Mouse (Mus musculus) thymus, adult 2 months (tissue): Measurements from ENCODE around the gene Scube2. TPM values are rescaled to one million over a fixed set of nuclear protein-coding genes. Genes with fewer than 3 reads are reported as not detected.

Experiments
- DNase-seq: peaks from one replicate; pipeline ENCODE4 v3.0.0; 2021
- H3K27ac ChIP-seq: fragments of 200-500 bp; 2 replicates; pipeline ENCODE4 v1.5.1; 2012; ENCODE audit warnings: low read length, control low read depth; ENCODE audit not compliant: control insufficient read depth, insufficient read depth
- H3K27me3 ChIP-seq: fragments of 200-500 bp; 2 replicates; pipeline ENCODE4 v1.6.1; 2012; ENCODE audit warnings: mild to moderate bottlenecking, low read length, moderate library complexity, mixed read lengths; ENCODE audit not compliant: control insufficient read depth, insufficient read depth
- H3K36me3 ChIP-seq: fragments of 200-500 bp; 2 replicates; pipeline ENCODE4 v1.6.1; 2012; ENCODE audit warnings: mild to moderate bottlenecking, low read length, moderate library complexity; ENCODE audit not compliant: control insufficient read depth, insufficient read depth
- H3K4me1 ChIP-seq: fragments of 200-500 bp; replicated peaks from 2 replicates; pipeline ENCODE4 v1.6.1; 2012; ENCODE audit warnings: low read length; ENCODE audit not compliant: control insufficient read depth, insufficient read depth
- H3K4me3 ChIP-seq: fragments of 200-500 bp; 2 replicates; pipeline ENCODE4 v1.5.1; 2012; ENCODE audit warnings: mild to moderate bottlenecking, low read length, control low read depth, moderate library complexity; ENCODE audit not compliant: control insufficient read depth, insufficient read depth
- CTCF ChIP-seq: fragments of 200-500 bp; IDR thresholded peaks from 2 replicates; pipeline ENCODE4 v1.5.1; 2012; ENCODE audit warnings: mild to moderate bottlenecking, control low read depth, low read length, moderate library complexity, borderline replicate concordance; ENCODE audit not compliant: control insufficient read depth, poor library complexity, insufficient read depth; ENCODE audit errors: extremely low read depth
- POLR2A ChIP-seq: fragments of 200-500 bp; IDR thresholded peaks from 2 replicates; pipeline ENCODE4 v1.6.1; 2012; ENCODE audit warnings: mild to moderate bottlenecking, low read length, control low read depth, moderate library complexity; ENCODE audit not compliant: control insufficient read depth, poor library complexity, insufficient read depth; ENCODE audit errors: extremely low read depth
- WGBS: fragments of 180-500 bp; shearing (Covaris S2); methylation state at CpG from one replicate; pipeline ENCODE4 v1.1.7; 2018; 5-methylcytosine and 5-hydroxymethylcytosine counted together
- polyA plus RNA-seq: library from polyadenylated mRNA; depleted of rRNA; stranded (reverse); fragments of >200 nt; gene quantifications from 2 replicates; pipeline ENCODE4 v1.2.3, GENCODE M21; 2012

Scube2 gene
- polyA plus RNA-seq, 1 experiment, result 0.34 TPM

GRCm38 (mm10) chr7:109834894-109835293, 30.6 kb downstream of the Scube2 start:
- no peaks in the 10 kb centered on the region for H3K27me3 ChIP-seq
- DNase-seq, result no peak
- 91% methylated on average over 6 of the region's 6 CpGs for WGBS
- H3K27ac ChIP-seq, result no peak overlapping the region
- no peak overlapping the region for H3K4me3 ChIP-seq
- H3K36me3 ChIP-seq, result no peaks in the 10 kb centered on the region
- TF ChIP-seq CTCF, result no peak
- TF ChIP-seq POLR2A, result no peak
- no peaks in the 10 kb centered on the region for H3K4me1 ChIP-seq

GRCm38 (mm10) chr7:109831376-109831775, 34.1 kb downstream of the Scube2 start:
- DNase-seq, result no peak
- TF ChIP-seq POLR2A (no peak), CTCF (no peak)
- Histone ChIP-seq H3K4me3 (no peak overlapping the region), H3K4me1 (no peaks in the 10 kb centered on the region), H3K27ac (no peak overlapping the region), H3K27me3 (no peaks in the 10 kb centered on the region), H3K36me3 (no peaks in the 10 kb centered on the region)
- WGBS, result 88% methylated on average over 2 of the region's 2 CpGs

- H3K27me3 ChIP-seq, result no peaks in the 10 kb centered on the region
- no peaks in the 10 kb centered on the region for H3K36me3 ChIP-seq
- 92% methylated on average over 8 of the region's 8 CpGs for WGBS
- no peak overlapping the region for H3K27ac ChIP-seq
- TF ChIP-seq POLR2A (no peak), CTCF (no peak)
- no peak overlapping the region for H3K4me3 ChIP-seq
- no peak for DNase-seq
- H3K4me1 ChIP-seq, result no peaks in the 10 kb centered on the region
These were observed 38.6 kb downstream of the Scube2 start for GRCm38 (mm10) chr7:109826911-109827310.

GRCm38 (mm10) chr7:109825293-109825692, 40.2 kb downstream of the Scube2 start:
- H3K4me1 ChIP-seq, result no peaks in the 10 kb centered on the region
- TF ChIP-seq CTCF, result no peak
- no peak for TF ChIP-seq POLR2A
- WGBS, result 87% methylated on average over 14 of the region's 14 CpGs
- no peak overlapping the region for H3K4me3 ChIP-seq
- no peaks in the 10 kb centered on the region for H3K36me3 ChIP-seq
- DNase-seq, result no peak
- no peaks in the 10 kb centered on the region for H3K27me3 ChIP-seq
- no peak overlapping the region for H3K27ac ChIP-seq

GRCm38 (mm10) chr7:109818600-109818999, 46.9 kb downstream of the Scube2 start:
- Histone ChIP-seq H3K36me3 (no peaks in the 10 kb centered on the region), H3K4me1 (no peaks in the 10 kb centered on the region), H3K27me3 (no peaks in the 10 kb centered on the region), H3K27ac (no peak overlapping the region), H3K4me3 (no peak overlapping the region)
- 96% methylated on average over 4 of the region's 4 CpGs for WGBS
- TF ChIP-seq CTCF (no peak), POLR2A (no peak)
- no peak for DNase-seq

GRCm38 (mm10) chr7:109817954-109818353, 47.5 kb downstream of the Scube2 start:
- H3K36me3 ChIP-seq, result no peaks in the 10 kb centered on the region
- TF ChIP-seq POLR2A (no peak), CTCF (no peak)
- no peak overlapping the region for H3K27ac ChIP-seq
- no peak for DNase-seq
- H3K4me1 ChIP-seq, result no peaks in the 10 kb centered on the region
- no peak overlapping the region for H3K4me3 ChIP-seq
- H3K27me3 ChIP-seq, result no peaks in the 10 kb centered on the region
